ENCODE assay signal across 20 mouse cellular contexts in genomic region chr4:139030675-139031074, GRCm38 (mm10). TPM values are rescaled to one million over a fixed set of nuclear protein-coding genes. Genes with fewer than 3 reads are reported as not detected.
DNase-seq lines count a peak whose midpoint lies in the region; TF ChIP-seq lines count a peak whose summit lies in the region.
"Had no signal": no experiment of that assay in that cellular context is flagged by ENCODE, and none has a peak within 500 bp of the region (broad histone marks: within the 10 kb centered on the region; RNA-seq: fewer than 3 reads in every experiment).

No protein-coding gene starts in this region.

- intact Hi-C loops in gastrocnemius, adult 2 months (cut with DNase I), result no loop called here

- no peak overlapping the region for H3K4me3 ChIP-seq in gastrocnemius, adult 2 months
- H3K4me3 ChIP-seq in heart, embryonic 10.5 days, result no peak overlapping the region
- H3K4me3 ChIP-seq: embryonic facial prominence, embryonic 13.5 days; forebrain, embryonic 12.5 days; heart, embryonic 15.5 days; hindbrain, embryonic 12.5 days had no signal

- 0 out of 2 replicates have a peak overlapping the region, but pooled peaks have one; percentile 13 for H3K27ac ChIP-seq in gastrocnemius, adult 2 months
- H3K27ac ChIP-seq in heart, embryonic 10.5 days, result no peak overlapping the region
- H3K27ac ChIP-seq: embryonic facial prominence, embryonic 13.5 days; forebrain, embryonic 12.5 days; heart, embryonic 15.5 days; hindbrain, embryonic 12.5 days had no signal

- H3K4me1 ChIP-seq in heart, embryonic 10.5 days, result peaks cover 17% of the 10 kb centered on the region; the same call in 1 of the 2 replicates
- H3K4me1 ChIP-seq: embryonic facial prominence, embryonic 13.5 days; hindbrain, embryonic 12.5 days had no signal

- peaks cover 9% of the 10 kb centered on the region; the same call in 1 of the 2 replicates for H3K27me3 ChIP-seq in heart, embryonic 10.5 days (ENCODE audit: insufficient read depth, poor library complexity, severe bottlenecking)
- H3K27me3 ChIP-seq: embryonic facial prominence, embryonic 13.5 days; forebrain, embryonic 12.5 days; heart, embryonic 15.5 days; hindbrain, embryonic 12.5 days had no signal

- TF ChIP-seq CTCF in gastrocnemius, adult 2 months (IDR thresholded peaks at IDR 0.05), result no peak

- H3K36me3 ChIP-seq in heart, embryonic 10.5 days, result no peaks in the 10 kb centered on the region
- H3K36me3 ChIP-seq: embryonic facial prominence, embryonic 13.5 days; forebrain, embryonic 12.5 days; heart, embryonic 15.5 days; hindbrain, embryonic 12.5 days had no signal

- no peaks in the 10 kb centered on the region for H3K9me3 ChIP-seq in heart, embryonic 10.5 days
- H3K9me3 ChIP-seq: embryonic facial prominence, embryonic 13.5 days; forebrain, embryonic 12.5 days; heart, embryonic 15.5 days; hindbrain, embryonic 12.5 days had no signal

- WGBS in heart, embryonic 10.5 days, result 47% methylated on average over 6 of the region's 6 CpGs

- DNase-seq in gastrocnemius, adult 2 months, result peak; percentile 52
- DNase-seq in gastrocnemius, postnatal 4 days (ENCODE audit: low spot score in 2 of 2), result no peak
- DNase-seq in heart, adult 8-10 months (ENCODE audit: low spot score), result peak; percentile 19
- DNase-seq in heart, embryonic 10.5 days (ENCODE audit: low spot score), result no peak
- DNase-seq in ZHBTc4 (ENCODE audit: low read depth, low spot score), result peak; percentile 36
- peak; percentile 53 for DNase-seq in skeletal muscle tissue, adult 2 months (ENCODE audit: low read depth, low spot score)
- no peak for DNase-seq in right cerebral cortex, postnatal 36 days (ENCODE audit: low spot score in 2 of 2)
- DNase-seq: adrenal gland, postnatal 14 days; cerebellum, adult 18-20 months; cerebellum, adult 9-11 months; cerebellum, postnatal 36 days; heart, postnatal 4 days had no signal

RNA-seq across cellular contexts. Expression of gene Htr6, which starts 44.7 kb away (rescaled TPM):
- not detected for total RNA-seq in gastrocnemius, adult 2 months (2021)
- not detected for total RNA-seq in gastrocnemius, postnatal 4 days (2021)
- not detected for total RNA-seq in heart, adult 8-10 months (2022)
- not detected in 2 replicates for polyA plus RNA-seq in heart, embryonic 10.5 days (2016; fragmentation: Nextera tagmentation; extraction: Ambion mirVana)
- total RNA-seq: adrenal gland, postnatal 14 days; heart, postnatal 4 days had no signal
- polyA plus RNA-seq: activated CD4-positive, CD25-positive, alpha-beta regulatory T cell, adult 4 months; heart, embryonic 11.5 days; heart, embryonic 15.5 days; hindbrain, embryonic 12.5 days; inflammation-experienced regulatory T-cells, adult 6 months; intestine, postnatal 0 days had no signal

RNA-seq across cellular contexts. Expression of gene Tmco4, which starts 58.0 kb away (rescaled TPM):
- total RNA-seq in gastrocnemius, adult 2 months (2021), result 1 to 10 TPM; 7.5 to 7.6 TPM
- 1 to 10 TPM; 3.7 to 5.5 TPM for total RNA-seq in gastrocnemius, postnatal 4 days (2021)
- 10 to 100 TPM in 3 of 4 experiments, 1 to 10 TPM in 1; 9.9 to 13.6 (median 11.7) TPM for total RNA-seq in heart, adult 8-10 months (2022)
- polyA plus RNA-seq in heart, embryonic 10.5 days (2016; fragmentation: Nextera tagmentation; extraction: Ambion mirVana), result 3.4 and 4.2 TPM in 2 replicates

Comparison
In these comparisons a context has a peak if more than half of its experiments do, and no peak if none do; other contexts are left out.
1. DNase-seq: peak in gastrocnemius, adult 2 months (single experiment), heart, adult 8-10 months (single experiment), ZHBTc4 (single experiment) and skeletal muscle tissue, adult 2 months (single experiment); none in gastrocnemius, postnatal 4 days (0 of 2), heart, embryonic 10.5 days (single experiment) and right cerebral cortex, postnatal 36 days (0 of 2).